Mouse (Mus musculus): ENCODE measurements around the gene Nfkbia. TPM values are rescaled to one million over a fixed set of nuclear protein-coding genes. Genes with fewer than 3 reads are reported as not detected.
A peak's percentile ranks its signal among the peaks of the same experiment; 100 is the strongest.

Gene Nfkbia
- polyA plus RNA-seq, 1 experiment = 674 TPM

- Histone ChIP-seq H3K27ac (ENCODE audit: control insufficient read depth, insufficient read depth, low read length) (peak overlapping the region; percentile 89), H3K4me3 (ENCODE audit: control insufficient read depth, insufficient read depth, low read length) (no peak overlapping the region)
These were observed 25.6 kb downstream of the Nfkbia start for GRCm38 (mm10) chr12:55466816-55467215.

GRCm38 (mm10) chr12:55466088-55466701 is 26.3 kb downstream of the Nfkbia start:
- Histone ChIP-seq H3K27ac (ENCODE audit: control insufficient read depth, insufficient read depth, low read length) (peak overlapping the region; percentile 95), H3K4me3 (ENCODE audit: control insufficient read depth, insufficient read depth, low read length) (no peak overlapping the region), H3K36me3 (ENCODE audit: control insufficient read depth, insufficient read depth, low read length) (no peaks in the 10 kb centered on the region), H3K27me3 (ENCODE audit: control insufficient read depth, insufficient read depth, low read length) (no peaks in the 10 kb centered on the region), H3K4me1 (replicated peaks; ENCODE audit: control insufficient read depth, insufficient read depth, low read length) (peaks cover 69% of the 10 kb centered on the region)
- peak; percentile 84 for DNase-seq
- 22% methylated on average over 7 of the region's 7 CpGs for WGBS
- TF ChIP-seq POLR2A (IDR thresholded peaks at IDR 0.05; ENCODE audit: control insufficient read depth, extremely low read depth, insufficient read depth, low read length, poor library complexity) (peak; percentile 25; the same call in 1 of the 2 replicates), CTCF (IDR thresholded peaks at IDR 0.05; ENCODE audit: borderline replicate concordance, control insufficient read depth, extremely low read depth, insufficient read depth, low read length, poor library complexity) (peak; percentile 41; the same call in 1 of the 2 replicates)

More at GRCm38 (mm10) chr12:55466816-55467215, 25.6 kb downstream of the Nfkbia start:
- DNase-seq = no peak
- Histone ChIP-seq H3K36me3 (ENCODE audit: control insufficient read depth, insufficient read depth, low read length) (no peaks in the 10 kb centered on the region), H3K4me1 (replicated peaks; ENCODE audit: control insufficient read depth, insufficient read depth, low read length) (peaks cover 69% of the 10 kb centered on the region), H3K27me3 (ENCODE audit: control insufficient read depth, insufficient read depth, low read length) (no peaks in the 10 kb centered on the region)
- TF ChIP-seq CTCF (IDR thresholded peaks at IDR 0.05; ENCODE audit: borderline replicate concordance, control insufficient read depth, extremely low read depth, insufficient read depth, low read length, poor library complexity) (no peak), POLR2A (IDR thresholded peaks at IDR 0.05; ENCODE audit: control insufficient read depth, extremely low read depth, insufficient read depth, low read length, poor library complexity) (no peak)
- WGBS = 8% methylated on average over 5 of the region's 5 CpGs

- TF ChIP-seq CTCF (IDR thresholded peaks at IDR 0.05; ENCODE audit: borderline replicate concordance, control insufficient read depth, extremely low read depth, insufficient read depth, low read length, poor library complexity) (no peak), POLR2A (IDR thresholded peaks at IDR 0.05; ENCODE audit: control insufficient read depth, extremely low read depth, insufficient read depth, low read length, poor library complexity) (no peak)
- Histone ChIP-seq H3K27ac (ENCODE audit: control insufficient read depth, insufficient read depth, low read length) (peak overlapping the region; percentile 95), H3K36me3 (ENCODE audit: control insufficient read depth, insufficient read depth, low read length) (no peaks in the 10 kb centered on the region), H3K27me3 (ENCODE audit: control insufficient read depth, insufficient read depth, low read length) (no peaks in the 10 kb centered on the region), H3K4me1 (replicated peaks; ENCODE audit: control insufficient read depth, insufficient read depth, low read length) (peaks cover 67% of the 10 kb centered on the region), H3K4me3 (ENCODE audit: control insufficient read depth, insufficient read depth, low read length) (peak overlapping the region; percentile 32)
- no peak for DNase-seq
- 15% methylated on average over 17 of the region's 17 CpGs for WGBS
These were observed 27.0 kb downstream of the Nfkbia start for GRCm38 (mm10) chr12:55465401-55465983.

- H3K4me1 ChIP-seq (replicated peaks; ENCODE audit: control insufficient read depth, insufficient read depth, low read length) = peaks cover 63% of the 10 kb centered on the region
- WGBS = 3% methylated on average over 14 of the region's 14 CpGs
- peak overlapping the region; percentile 95 for H3K27ac ChIP-seq (ENCODE audit: control insufficient read depth, insufficient read depth, low read length)
- peak; percentile 70 for DNase-seq
- no peaks in the 10 kb centered on the region for H3K27me3 ChIP-seq (ENCODE audit: control insufficient read depth, insufficient read depth, low read length)
- H3K4me3 ChIP-seq (ENCODE audit: control insufficient read depth, insufficient read depth, low read length) = peak overlapping the region; percentile 31
- no peaks in the 10 kb centered on the region for H3K36me3 ChIP-seq (ENCODE audit: control insufficient read depth, insufficient read depth, low read length)
- TF ChIP-seq CTCF (IDR thresholded peaks at IDR 0.05; ENCODE audit: borderline replicate concordance, control insufficient read depth, extremely low read depth, insufficient read depth, low read length, poor library complexity) (no peak), POLR2A (IDR thresholded peaks at IDR 0.05; ENCODE audit: control insufficient read depth, extremely low read depth, insufficient read depth, low read length, poor library complexity) (0 out of 2 replicates have a peak, but pooled peaks have one; percentile 53)
These were observed 27.5 kb downstream of the Nfkbia start for GRCm38 (mm10) chr12:55464846-55465361.

- TF ChIP-seq POLR2A (IDR thresholded peaks at IDR 0.05; ENCODE audit: control insufficient read depth, extremely low read depth, insufficient read depth, low read length, poor library complexity) (no peak), CTCF (IDR thresholded peaks at IDR 0.05; ENCODE audit: borderline replicate concordance, control insufficient read depth, extremely low read depth, insufficient read depth, low read length, poor library complexity) (no peak)
- H3K4me3 ChIP-seq (ENCODE audit: control insufficient read depth, insufficient read depth, low read length) = peak overlapping the region; percentile 31
- WGBS = 28% methylated on average over 16 of the region's 16 CpGs
- H3K27ac ChIP-seq (ENCODE audit: control insufficient read depth, insufficient read depth, low read length) = peak overlapping the region; percentile 95
- H3K27me3 ChIP-seq (ENCODE audit: control insufficient read depth, insufficient read depth, low read length) = no peaks in the 10 kb centered on the region
- no peaks in the 10 kb centered on the region for H3K36me3 ChIP-seq (ENCODE audit: control insufficient read depth, insufficient read depth, low read length)
- peaks cover 60% of the 10 kb centered on the region for H3K4me1 ChIP-seq (replicated peaks; ENCODE audit: control insufficient read depth, insufficient read depth, low read length)
- peak; percentile 30 for DNase-seq
These were observed 28.2 kb downstream of the Nfkbia start for GRCm38 (mm10) chr12:55463992-55464845.

GRCm38 (mm10) chr12:55463087-55463486 is 29.4 kb downstream of the Nfkbia start:
- no peaks in the 10 kb centered on the region for H3K27me3 ChIP-seq (ENCODE audit: control insufficient read depth, insufficient read depth, low read length)
- H3K36me3 ChIP-seq (ENCODE audit: control insufficient read depth, insufficient read depth, low read length) = no peaks in the 10 kb centered on the region
- WGBS = 89% methylated on average over 5 of the region's 5 CpGs
- H3K27ac ChIP-seq (ENCODE audit: control insufficient read depth, insufficient read depth, low read length) = peak overlapping the region; percentile 2; the same call in 1 of the 2 replicates
- H3K4me1 ChIP-seq (replicated peaks; ENCODE audit: control insufficient read depth, insufficient read depth, low read length) = peaks cover 59% of the 10 kb centered on the region
- TF ChIP-seq POLR2A (IDR thresholded peaks at IDR 0.05; ENCODE audit: control insufficient read depth, extremely low read depth, insufficient read depth, low read length, poor library complexity) (no peak), CTCF (IDR thresholded peaks at IDR 0.05; ENCODE audit: borderline replicate concordance, control insufficient read depth, extremely low read depth, insufficient read depth, low read length, poor library complexity) (no peak)
- DNase-seq = no peak
- H3K4me3 ChIP-seq (ENCODE audit: control insufficient read depth, insufficient read depth, low read length) = no peak overlapping the region

All from thymus, adult 2 months (tissue).